Mouse (Mus musculus) heart, postnatal 0 days (tissue): ENCODE measurements at regions not wholly inside any gene's neighbourhood (a gene's known extent, or its start where the extent isn't known, plus 50 kb on each side); places are given as distances from the start of the nearest gene placed in this dataset.

Source experiments
- ATAC-seq: fragments of 200-750 bp; cut with Nextera tagmentation; 2 replicates; pipeline ENCODE4 v1.8.0; 2017; ENCODE audit warnings: low read depth, moderate number of reproducible peaks, moderate library complexity; ENCODE audit not compliant: insufficient read depth
- DNase-seq: peaks from one replicate; pipeline ENCODE4 v3.0.0-alpha.2; 2016; ENCODE audit warnings: low spot score
- H3K27ac ChIP-seq: fragments of 300-500 bp; sonication (generic); 2 replicates; pipeline ENCODE4 v1.5.1; 2014; ENCODE audit warnings: low read depth, mild to moderate bottlenecking
- H3K27me3 ChIP-seq: fragments of 300-500 bp; sonication (generic); 2 replicates; pipeline ENCODE4 v1.6.1; 2014; ENCODE audit warnings: low read length, mixed read lengths; ENCODE audit not compliant: control insufficient read depth, insufficient read depth
- H3K36me3 ChIP-seq: fragments of 300-500 bp; sonication (generic); replicated peaks from 2 replicates; pipeline ENCODE4 v1.6.1; 2014; ENCODE audit warnings: low read length, mixed read lengths; ENCODE audit not compliant: control insufficient read depth, insufficient read depth
- H3K4me1 ChIP-seq: fragments of 300-500 bp; sonication (generic); 2 replicates; pipeline ENCODE4 v1.6.1; 2014; ENCODE audit warnings: antibody characterized with exemption; ENCODE audit not compliant: control insufficient read depth, insufficient read depth
- H3K4me2 ChIP-seq: fragments of 300-500 bp; sonication (generic); 2 replicates; pipeline ENCODE4 v1.6.1; 2014; ENCODE audit warnings: low read depth, mild to moderate bottlenecking, low read length, moderate library complexity
- H3K4me3 ChIP-seq: fragments of 300-500 bp; sonication (generic); 2 replicates; pipeline ENCODE4 v1.5.1; 2014; ENCODE audit warnings: low read depth, low read length
- H3K9ac ChIP-seq: fragments of 300-500 bp; sonication (generic); replicated peaks from 2 replicates; pipeline ENCODE4 v1.6.1; 2014; ENCODE audit warnings: low read depth, low read length, mixed read lengths
- H3K9me3 ChIP-seq: fragments of 300-500 bp; sonication (generic); replicated peaks from 2 replicates; pipeline ENCODE4 v1.6.1; 2016; ENCODE audit warnings: low read length; ENCODE audit not compliant: control insufficient read depth
- CTCF ChIP-seq: IDR thresholded peaks from 2 replicates; pipeline ENCODE4 v1.5.1; 2016; ENCODE audit warnings: antibody characterized with exemption, control low read depth, low read depth
- EP300 ChIP-seq: IDR thresholded peaks from 2 replicates; pipeline ENCODE4 v1.6.1; 2016; ENCODE audit warnings: antibody characterized with exemption, low read depth
- WGBS: fragments of 180-500 bp; shearing (Covaris S2); extraction: QIAGEN DNeasy Blood & Tissue Kit; methylation state at CpG from one replicate; pipeline ENCODE4 v1.1.7; 2014; 5-methylcytosine and 5-hydroxymethylcytosine counted together

DNA sequence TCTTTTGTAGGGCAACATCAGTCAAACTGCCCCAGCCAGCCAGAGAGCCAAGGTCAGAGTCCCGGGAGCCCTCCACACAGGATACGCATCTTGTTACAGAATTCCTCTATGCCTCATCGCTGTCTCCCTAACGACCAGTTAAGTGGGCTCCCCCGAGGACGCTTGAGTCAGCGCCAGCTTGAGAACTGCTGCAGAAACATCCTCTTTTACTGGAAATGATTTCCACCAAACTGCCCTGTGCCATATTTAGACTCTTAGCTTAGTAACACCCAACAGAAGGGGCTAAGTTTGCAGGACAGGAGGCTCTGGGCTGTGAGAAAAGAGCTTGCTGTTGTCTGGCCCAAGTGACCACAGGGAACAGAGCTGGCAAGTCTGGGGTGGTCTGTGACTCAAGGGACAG lies 357.0 kb downstream of the Setd4 start:
- WGBS: 30% methylated on average over 7 of the region's 7 CpGs
- no peak for ATAC-seq

DNA sequence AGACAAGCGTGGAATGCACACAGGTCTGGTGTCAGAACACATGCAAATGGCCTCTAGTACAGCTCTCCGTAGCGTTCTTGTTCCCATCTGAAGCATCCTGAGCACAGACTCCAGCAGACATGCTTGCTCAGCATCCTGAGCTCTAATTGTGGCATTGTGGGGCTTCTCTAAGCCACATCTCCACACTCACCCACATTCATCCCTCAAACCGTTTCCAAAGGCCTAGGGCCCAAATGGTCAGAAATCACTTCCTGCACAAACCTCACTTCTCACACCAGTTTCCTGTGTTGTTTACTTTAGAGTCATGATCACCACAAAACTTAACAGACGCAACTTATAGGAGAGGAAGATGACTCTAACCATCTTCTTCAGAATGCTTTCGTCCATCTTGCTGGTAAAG lies 358.1 kb downstream of the Setd4 start:
- WGBS: 78% methylated on average over 6 of the region's 6 CpGs
- ATAC-seq: no peak

More for the DNA sequence above, 357.0 kb downstream of the Setd4 start:
- no peaks in the 10 kb centered on the region for H3K36me3 ChIP-seq
- H3K9ac ChIP-seq: no peak overlapping the region
- no peak for DNase-seq
- no peak overlapping the region for H3K27ac ChIP-seq
- H3K4me3 ChIP-seq: no peak overlapping the region
- no peaks in the 10 kb centered on the region for H3K27me3 ChIP-seq
- H3K4me1 ChIP-seq: no peaks in the 10 kb centered on the region
- no peaks in the 10 kb centered on the region for H3K9me3 ChIP-seq
- TF ChIP-seq EP300 (no peak), CTCF (no peak)
- H3K4me2 ChIP-seq: no peak overlapping the region

DNA sequence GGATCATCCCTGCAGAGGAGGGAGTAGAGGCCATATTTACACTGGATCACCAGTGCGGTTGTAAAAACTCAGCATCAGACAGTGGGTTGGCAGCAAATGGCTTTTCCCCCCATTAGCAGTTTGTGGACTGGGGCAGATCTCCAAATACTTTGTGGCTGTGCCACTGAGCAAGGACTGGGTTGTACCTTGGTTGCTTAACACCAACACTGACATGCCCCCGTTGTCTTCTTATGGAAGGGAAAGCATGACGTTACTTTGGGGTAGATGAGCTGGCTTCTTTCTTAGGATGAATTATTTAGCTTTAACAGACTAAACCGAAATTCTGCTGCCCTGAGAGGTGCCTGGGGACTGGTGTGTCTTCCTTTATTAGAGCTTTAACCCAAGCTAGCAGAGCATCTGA lies 365.0 kb downstream of the Setd4 start:
- Histone ChIP-seq H3K36me3 (no peaks in the 10 kb centered on the region), H3K9ac (no peak overlapping the region), H3K4me1 (no peaks in the 10 kb centered on the region), H3K4me3 (no peak overlapping the region), H3K9me3 (no peaks in the 10 kb centered on the region), H3K27me3 (no peaks in the 10 kb centered on the region), H3K4me2 (no peak overlapping the region), H3K27ac (no peak overlapping the region)
- DNase-seq: no peak
- no peak for TF ChIP-seq EP300
- TF ChIP-seq CTCF: no peak
- no peak for ATAC-seq
- 76% methylated on average over 4 of the region's 4 CpGs for WGBS

More for the DNA sequence above, 358.1 kb downstream of the Setd4 start:
- H3K27me3 ChIP-seq: no peaks in the 10 kb centered on the region
- no peak overlapping the region for H3K4me3 ChIP-seq
- no peak for DNase-seq
- H3K9ac ChIP-seq: no peak overlapping the region
- H3K27ac ChIP-seq: no peak overlapping the region
- H3K4me1 ChIP-seq: no peaks in the 10 kb centered on the region
- no peaks in the 10 kb centered on the region for H3K36me3 ChIP-seq
- no peaks in the 10 kb centered on the region for H3K9me3 ChIP-seq
- no peak overlapping the region for H3K4me2 ChIP-seq
- TF ChIP-seq EP300 (no peak), CTCF (no peak)

DNA sequence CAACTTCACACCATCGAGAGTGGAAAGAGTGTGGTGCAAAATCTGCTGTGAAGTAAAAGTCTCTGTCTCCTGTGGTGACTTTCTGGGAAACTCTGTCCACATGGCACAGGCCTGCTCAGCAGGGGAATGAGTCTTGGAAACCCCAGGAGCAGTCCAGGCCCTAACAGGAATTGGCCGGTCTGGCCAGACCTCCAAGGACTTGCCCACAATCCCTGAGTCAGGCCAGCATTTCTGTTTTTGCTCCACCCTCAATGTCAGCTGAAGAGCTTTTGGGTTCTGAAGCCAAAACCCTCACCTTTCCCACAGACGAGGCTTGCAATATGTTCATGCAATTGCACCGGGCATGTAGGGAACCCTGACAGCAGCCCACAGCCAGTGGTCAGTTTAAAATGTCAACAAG lies 365.5 kb downstream of the Setd4 start:
- Histone ChIP-seq H3K4me3 (no peak overlapping the region), H3K4me2 (no peak overlapping the region), H3K4me1 (no peaks in the 10 kb centered on the region), H3K9me3 (no peaks in the 10 kb centered on the region), H3K27me3 (no peaks in the 10 kb centered on the region), H3K27ac (no peak overlapping the region), H3K36me3 (no peaks in the 10 kb centered on the region), H3K9ac (no peak overlapping the region)
- no peak for DNase-seq
- TF ChIP-seq EP300: no peak
- no peak for TF ChIP-seq CTCF
- 71% methylated on average over 4 of the region's 4 CpGs for WGBS
- no peak for ATAC-seq

GRCm38 (mm10) chr16:93225644-93226043 lies 378.2 kb downstream of the Setd4 start:
- no peaks in the 10 kb centered on the region for H3K27me3 ChIP-seq
- no peak for DNase-seq
- H3K27ac ChIP-seq: no peak overlapping the region
- ATAC-seq: no peak
- H3K4me1 ChIP-seq: no peaks in the 10 kb centered on the region
- no peaks in the 10 kb centered on the region for H3K36me3 ChIP-seq
- no peak overlapping the region for H3K9ac ChIP-seq
- no peak for TF ChIP-seq EP300
- no peak for TF ChIP-seq CTCF
- H3K4me2 ChIP-seq: no peak overlapping the region
- no peak overlapping the region for H3K4me3 ChIP-seq
- WGBS: 64% methylated on average over 7 of the region's 7 CpGs
- H3K9me3 ChIP-seq: no peaks in the 10 kb centered on the region

DNA sequence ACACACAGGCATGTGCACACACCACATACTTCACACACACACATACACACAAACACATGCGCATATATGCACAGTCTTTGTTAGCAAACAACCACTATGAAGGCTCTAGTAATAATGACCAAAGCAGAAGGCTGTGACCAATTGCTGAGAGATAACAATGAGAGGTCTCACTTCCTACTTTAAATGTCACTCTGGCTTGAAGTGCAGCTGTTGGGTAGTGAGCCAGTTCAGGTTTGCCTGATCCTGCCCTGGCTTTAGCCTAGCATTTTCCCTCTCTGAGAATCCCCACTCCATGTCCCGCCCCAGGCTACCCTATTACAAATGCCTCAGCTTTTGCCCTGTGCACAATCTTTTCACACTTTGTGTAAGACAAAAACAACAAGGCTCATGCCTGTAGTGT lies 378.7 kb downstream of the Setd4 start:
- no peak overlapping the region for H3K4me3 ChIP-seq
- H3K9ac ChIP-seq: no peak overlapping the region
- no peaks in the 10 kb centered on the region for H3K27me3 ChIP-seq
- no peak overlapping the region for H3K4me2 ChIP-seq
- DNase-seq (no peak), ATAC-seq (no peak)
- TF ChIP-seq CTCF: no peak
- no peak for TF ChIP-seq EP300
- H3K27ac ChIP-seq: no peak overlapping the region
- no peaks in the 10 kb centered on the region for H3K36me3 ChIP-seq
- 82% methylated on average over 2 of the region's 2 CpGs for WGBS
- H3K9me3 ChIP-seq: no peaks in the 10 kb centered on the region
- H3K4me1 ChIP-seq: no peaks in the 10 kb centered on the region
